Mouse (Mus musculus): ENCODE results near the gene Elmod3. TPM values are rescaled to one million over a fixed set of nuclear protein-coding genes. Genes with fewer than 3 reads are reported as not detected.

Gene Elmod3
- polyA plus RNA-seq, 1 experiment = 32.7 TPM

DNA sequence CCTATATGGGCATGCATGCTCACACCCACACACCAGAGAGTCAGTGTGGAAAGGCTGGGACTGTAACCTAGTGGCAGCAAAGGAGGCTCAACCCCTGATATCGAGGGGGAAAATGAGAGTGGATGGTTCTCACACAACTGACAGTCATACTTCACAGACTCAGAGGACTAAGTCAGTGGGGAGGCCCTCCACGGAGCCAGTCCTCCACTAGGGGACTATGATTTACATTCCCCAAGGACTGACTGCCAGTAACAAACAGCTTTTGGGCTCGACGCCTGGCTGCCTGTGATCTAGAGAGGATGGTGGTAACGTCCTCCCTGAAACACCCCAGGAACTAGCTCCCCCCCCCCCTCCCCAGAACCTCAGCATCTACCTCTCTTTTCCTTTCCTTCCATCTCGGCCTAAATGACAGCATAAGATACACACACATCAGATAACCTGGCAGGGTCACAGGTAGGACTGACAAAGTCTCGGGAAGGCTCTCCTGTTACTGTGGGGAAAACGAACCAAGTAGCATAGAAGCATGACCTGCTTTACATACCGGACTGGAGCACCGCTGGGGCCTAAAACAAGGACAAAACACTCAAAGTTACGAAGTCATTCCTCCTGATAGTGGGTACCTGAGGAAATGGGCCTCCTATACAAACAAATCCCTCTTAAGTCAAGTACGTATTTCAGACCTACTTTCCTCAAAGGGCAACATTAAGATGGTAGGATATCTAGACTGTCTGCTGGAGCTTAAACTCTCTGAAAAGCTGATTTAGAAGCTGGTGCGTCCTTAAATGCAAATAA is 934 bp downstream of the Elmod3 start:
- Histone ChIP-seq H3K27ac (ENCODE audit: insufficient read depth, low read length) (no peak overlapping the region; the same call in 1 of the 2 replicates), H3K4me1 (ENCODE audit: control insufficient read depth, insufficient read depth, low read length) (peaks cover 4% of the 10 kb centered on the region; the same call in 1 of the 2 replicates), H3K4me3 (replicated peaks; ENCODE audit: insufficient read depth, low read depth, low read length) (peak overlapping the region; percentile 95), H3K27me3 (ENCODE audit: control insufficient read depth, insufficient read depth, low read length) (no peaks in the 10 kb centered on the region)
- no peak for TF ChIP-seq POLR2A (IDR thresholded peaks at IDR 0.05; ENCODE audit: borderline replicate concordance, insufficient read depth, low read length)
- no peak for TF ChIP-seq CTCF (IDR thresholded peaks at IDR 0.05; ENCODE audit: borderline replicate concordance, insufficient read depth, low read depth, low read length)
- DNase-seq = peak; percentile 20
- 17% methylated on average over 13 of the region's 13 CpGs for WGBS

DNA sequence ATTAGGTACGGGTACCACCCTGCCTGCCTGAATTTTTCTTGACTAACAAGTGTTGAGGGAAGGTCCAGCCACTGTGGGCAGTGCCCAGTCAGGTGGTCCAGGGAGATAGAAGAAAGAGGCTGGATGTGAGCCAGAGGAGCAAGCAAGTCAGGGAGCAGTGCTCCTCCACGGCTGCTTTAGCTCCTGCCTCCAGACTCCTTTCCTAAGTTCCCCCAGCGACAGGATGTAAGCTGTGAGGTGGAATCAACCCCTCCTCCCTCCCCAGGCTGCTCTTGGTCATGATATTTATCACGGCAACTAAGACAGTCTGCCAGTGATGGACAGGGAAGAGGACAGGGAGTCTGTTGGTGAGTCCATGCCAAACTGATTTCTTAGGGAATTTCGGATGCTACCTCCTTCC is 4.3 kb downstream of the Elmod3 start:
- Histone ChIP-seq H3K4me1 (ENCODE audit: control insufficient read depth, insufficient read depth, low read length) (peaks cover 4% of the 10 kb centered on the region; the same call in 1 of the 2 replicates), H3K27ac (ENCODE audit: insufficient read depth, low read length) (no peak overlapping the region), H3K27me3 (ENCODE audit: control insufficient read depth, insufficient read depth, low read length) (no peaks in the 10 kb centered on the region), H3K4me3 (replicated peaks; ENCODE audit: insufficient read depth, low read depth, low read length) (no peak overlapping the region)
- TF ChIP-seq POLR2A (IDR thresholded peaks at IDR 0.05; ENCODE audit: borderline replicate concordance, insufficient read depth, low read length) = no peak
- TF ChIP-seq CTCF (IDR thresholded peaks at IDR 0.05; ENCODE audit: borderline replicate concordance, insufficient read depth, low read depth, low read length) = no peak
- DNase-seq = no peak
- WGBS = 57% methylated on average over 5 of the region's 5 CpGs

DNA sequence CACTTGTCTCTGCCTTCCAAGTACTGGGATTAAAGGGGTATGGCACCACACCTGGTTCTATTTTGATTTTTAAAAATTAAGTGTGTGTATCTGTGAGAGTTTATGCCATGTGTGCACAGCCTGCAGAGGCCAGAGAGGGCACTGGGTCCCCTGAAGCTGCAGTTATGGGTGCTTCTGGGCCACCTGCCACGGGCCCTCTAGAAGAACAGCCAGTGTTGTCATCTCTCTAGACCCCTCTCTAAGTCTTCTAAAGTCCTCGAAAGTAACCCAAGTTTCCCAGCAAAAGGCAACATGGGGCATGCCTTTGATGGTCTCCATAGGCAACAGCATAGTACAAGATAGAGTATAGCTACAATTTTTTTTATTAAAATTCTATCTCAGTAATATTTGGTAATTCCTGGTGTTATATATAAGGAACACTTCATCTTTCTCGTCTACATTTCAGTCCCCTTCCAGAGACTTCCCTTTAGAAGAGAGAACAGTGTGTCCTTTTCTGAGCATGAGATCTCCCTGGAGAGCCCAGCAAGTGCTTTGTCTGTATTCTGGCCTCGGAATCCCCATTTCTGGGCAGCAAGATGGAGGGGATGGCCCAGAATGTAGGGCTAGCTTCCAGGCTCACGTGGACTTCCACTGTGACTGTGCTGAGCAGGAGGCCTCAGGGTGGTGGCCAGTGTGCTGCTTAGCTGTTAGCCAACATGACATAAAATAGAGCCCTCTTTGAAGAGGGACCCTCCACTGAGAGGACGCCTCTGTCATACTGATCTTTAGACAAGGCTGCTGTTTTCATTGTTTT is 5.0 kb downstream of the Elmod3 start:
- TF ChIP-seq POLR2A (IDR thresholded peaks at IDR 0.05; ENCODE audit: borderline replicate concordance, insufficient read depth, low read length) = no peak
- no peak for TF ChIP-seq CTCF (IDR thresholded peaks at IDR 0.05; ENCODE audit: borderline replicate concordance, insufficient read depth, low read depth, low read length)
- peak in 1 of 2 experiments; percentile 38 for DNase-seq
- Histone ChIP-seq H3K27me3 (ENCODE audit: control insufficient read depth, insufficient read depth, low read length) (no peaks in the 10 kb centered on the region), H3K4me1 (ENCODE audit: control insufficient read depth, insufficient read depth, low read length) (peaks cover 4% of the 10 kb centered on the region; the same call in 1 of the 2 replicates), H3K27ac (ENCODE audit: insufficient read depth, low read length) (no peak overlapping the region; the same call in 1 of the 2 replicates), H3K4me3 (replicated peaks; ENCODE audit: insufficient read depth, low read depth, low read length) (no peak overlapping the region)
- 64% methylated on average over 6 of the region's 6 CpGs for WGBS

DNA sequence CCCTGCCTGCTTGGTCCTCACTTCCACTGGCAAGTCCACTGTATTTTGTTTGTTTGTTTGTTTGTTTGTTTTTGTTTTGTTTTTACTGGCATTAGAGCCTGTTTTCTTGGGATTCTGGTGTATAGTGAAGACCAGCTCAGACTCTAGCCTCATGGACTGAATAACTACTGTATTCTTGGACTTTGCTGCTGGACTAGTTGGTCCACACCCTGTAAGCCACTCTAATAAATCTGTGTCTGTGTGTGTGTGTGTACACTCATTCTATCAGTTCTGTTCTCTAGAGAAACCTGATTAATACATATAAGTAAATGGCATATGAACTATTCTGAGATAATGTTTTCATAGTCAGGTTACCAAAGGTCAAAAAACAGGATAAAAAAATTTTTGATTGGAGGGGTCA is 8.1 kb downstream of the Elmod3 start:
- Histone ChIP-seq H3K27me3 (ENCODE audit: control insufficient read depth, insufficient read depth, low read length) (no peaks in the 10 kb centered on the region), H3K4me3 (replicated peaks; ENCODE audit: insufficient read depth, low read depth, low read length) (no peak overlapping the region), H3K4me1 (ENCODE audit: control insufficient read depth, insufficient read depth, low read length) (no peaks in the 10 kb centered on the region), H3K27ac (ENCODE audit: insufficient read depth, low read length) (no peak overlapping the region)
- TF ChIP-seq CTCF (IDR thresholded peaks at IDR 0.05; ENCODE audit: borderline replicate concordance, insufficient read depth, low read depth, low read length) = no peak
- TF ChIP-seq POLR2A (IDR thresholded peaks at IDR 0.05; ENCODE audit: borderline replicate concordance, insufficient read depth, low read length) = no peak
- no peak for DNase-seq

DNA sequence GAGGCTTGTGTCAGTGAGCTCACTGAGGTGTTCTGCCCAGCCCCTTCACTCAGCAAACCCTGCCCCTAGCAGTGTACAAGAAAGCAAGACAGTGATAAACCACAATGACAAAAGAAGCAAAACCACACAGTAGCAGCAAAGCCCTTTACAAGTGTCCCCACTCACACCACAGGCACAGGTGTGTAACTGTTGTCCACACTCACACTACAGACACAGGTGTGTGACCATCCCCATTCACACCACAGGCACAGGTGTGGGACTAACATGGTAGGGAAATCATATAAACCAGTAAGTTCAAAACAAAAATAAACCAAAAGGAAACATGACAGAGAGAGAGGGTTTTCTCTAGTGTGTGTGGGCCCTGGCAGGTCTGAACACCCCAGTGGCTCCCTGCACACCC is 9.9 kb downstream of the Elmod3 start:
- Histone ChIP-seq H3K4me3 (replicated peaks; ENCODE audit: insufficient read depth, low read depth, low read length) (no peak overlapping the region), H3K27ac (ENCODE audit: insufficient read depth, low read length) (no peak overlapping the region), H3K27me3 (ENCODE audit: control insufficient read depth, insufficient read depth, low read length) (no peaks in the 10 kb centered on the region; the same call in 1 of the 2 replicates), H3K4me1 (ENCODE audit: control insufficient read depth, insufficient read depth, low read length) (no peaks in the 10 kb centered on the region)
- no peak for DNase-seq
- TF ChIP-seq CTCF (IDR thresholded peaks at IDR 0.05; ENCODE audit: borderline replicate concordance, insufficient read depth, low read depth, low read length) (no peak), POLR2A (IDR thresholded peaks at IDR 0.05; ENCODE audit: borderline replicate concordance, insufficient read depth, low read length) (no peak)

DNA sequence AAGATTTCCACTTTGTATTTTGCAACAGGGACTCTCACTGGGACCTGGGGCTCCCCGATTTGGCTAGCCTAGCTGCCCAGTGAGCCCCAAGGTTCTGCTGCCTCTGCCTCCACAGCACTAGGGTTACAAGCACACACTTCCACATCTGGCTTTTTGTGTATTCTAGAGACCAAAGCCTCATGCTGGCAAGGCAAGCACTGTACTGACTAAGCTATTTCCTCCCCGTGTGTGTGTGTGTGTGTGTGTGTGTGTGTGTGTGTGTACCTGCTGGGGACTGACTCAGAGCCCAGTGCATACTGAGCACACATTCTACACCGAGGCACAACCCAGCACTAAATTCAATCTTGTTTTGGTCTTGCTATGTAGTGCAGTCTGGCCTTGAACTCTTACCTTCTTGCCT is 11.5 kb downstream of the Elmod3 start:
- no peak overlapping the region for H3K4me3 ChIP-seq (replicated peaks; ENCODE audit: insufficient read depth, low read depth, low read length)
- no peaks in the 10 kb centered on the region for H3K4me1 ChIP-seq (ENCODE audit: control insufficient read depth, insufficient read depth, low read length)
- H3K27ac ChIP-seq (ENCODE audit: insufficient read depth, low read length) = no peak overlapping the region
- 72% methylated on average over 3 of the region's 3 CpGs for WGBS
- TF ChIP-seq CTCF (IDR thresholded peaks at IDR 0.05; ENCODE audit: borderline replicate concordance, insufficient read depth, low read depth, low read length) = no peak
- TF ChIP-seq POLR2A (IDR thresholded peaks at IDR 0.05; ENCODE audit: borderline replicate concordance, insufficient read depth, low read length) = no peak
- DNase-seq = no peak
- no peaks in the 10 kb centered on the region; the same call in 1 of the 2 replicates for H3K27me3 ChIP-seq (ENCODE audit: control insufficient read depth, insufficient read depth, low read length)

DNA sequence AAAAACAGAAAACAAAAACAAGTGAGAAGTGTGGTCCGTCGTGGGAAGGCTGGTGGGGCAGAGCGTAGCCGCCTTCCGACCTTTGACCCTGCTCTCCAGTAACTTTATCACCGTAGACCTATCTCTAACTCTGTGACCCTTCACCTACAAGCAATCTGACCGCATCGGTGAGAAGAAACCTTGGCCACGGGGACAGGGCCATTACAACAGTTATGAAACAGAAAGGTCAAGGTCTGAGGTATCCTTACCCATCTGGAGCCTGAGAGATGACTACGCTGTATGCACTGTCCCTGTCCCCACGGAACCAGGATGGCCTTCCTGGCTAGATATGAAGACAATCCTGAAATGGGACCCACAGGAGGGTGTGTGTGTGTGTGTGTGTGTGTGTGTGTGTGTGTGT is 14.1 kb downstream of the Elmod3 start:
- Histone ChIP-seq H3K27me3 (ENCODE audit: control insufficient read depth, insufficient read depth, low read length) (no peaks in the 10 kb centered on the region; the same call in 1 of the 2 replicates), H3K4me1 (ENCODE audit: control insufficient read depth, insufficient read depth, low read length) (no peaks in the 10 kb centered on the region), H3K27ac (ENCODE audit: insufficient read depth, low read length) (no peak overlapping the region), H3K4me3 (replicated peaks; ENCODE audit: insufficient read depth, low read depth, low read length) (no peak overlapping the region)
- 86% methylated on average over 11 of the region's 11 CpGs for WGBS
- DNase-seq = no peak
- TF ChIP-seq CTCF (IDR thresholded peaks at IDR 0.05; ENCODE audit: borderline replicate concordance, insufficient read depth, low read depth, low read length) (no peak), POLR2A (IDR thresholded peaks at IDR 0.05; ENCODE audit: borderline replicate concordance, insufficient read depth, low read length) (no peak)

Measured in cerebellum, adult 2 months (tissue).